Mouse (Mus musculus): Measurements from ENCODE around the gene St3gal3. TPM values are rescaled to one million over a fixed set of nuclear protein-coding genes. Genes with fewer than 3 reads are reported as not detected.

The St3gal3 gene
- total RNA-seq, 1 experiment from 2014 or later, result 4.7 TPM

DNA sequence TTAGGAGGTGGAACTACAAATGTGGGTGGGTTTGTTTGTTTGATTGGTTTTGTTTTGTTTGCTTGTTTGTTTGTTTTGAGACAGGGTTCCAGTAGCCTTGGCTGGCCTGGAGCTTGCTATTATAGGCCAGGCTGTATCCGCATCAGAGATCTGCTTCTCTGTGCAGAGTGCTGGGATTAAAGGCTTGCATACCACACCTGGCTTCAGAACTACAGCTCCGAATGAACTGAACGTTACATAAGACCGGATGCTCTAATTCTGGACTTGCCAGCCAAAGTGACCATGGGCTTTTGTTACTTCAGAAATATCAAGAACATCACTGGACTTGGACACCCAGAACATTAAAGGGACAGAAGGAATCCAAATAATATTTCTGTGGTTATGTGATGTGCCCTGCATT is 98.2 kb downstream of the St3gal3 start:
- no peak for ATAC-seq (replicated peaks; ENCODE audit: insufficient number of reproducible peaks, low FRiP score, low TSS enrichment, poor library complexity, severe bottlenecking)

DNA sequence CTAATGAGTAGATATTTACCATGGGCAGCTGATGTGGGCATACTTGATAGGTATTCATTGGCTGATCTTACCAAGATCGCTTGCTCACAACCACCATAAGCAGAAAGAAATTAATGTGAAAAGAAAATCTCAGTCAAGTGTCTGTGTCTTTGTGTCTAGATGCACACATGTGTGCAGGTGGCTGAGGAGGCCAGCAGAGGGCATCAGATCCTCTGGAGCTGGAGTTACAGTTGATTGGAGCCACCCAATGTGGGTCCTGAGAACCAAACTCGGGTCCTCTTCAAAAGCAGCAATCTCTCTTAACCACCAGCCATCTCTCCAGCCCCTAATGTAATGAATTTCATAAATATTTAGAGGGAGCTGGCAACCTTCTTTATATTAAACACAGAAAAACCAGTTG is 99.6 kb downstream of the St3gal3 start:
- no peak for ATAC-seq (replicated peaks; ENCODE audit: insufficient number of reproducible peaks, low FRiP score, low TSS enrichment, poor library complexity, severe bottlenecking)

DNA sequence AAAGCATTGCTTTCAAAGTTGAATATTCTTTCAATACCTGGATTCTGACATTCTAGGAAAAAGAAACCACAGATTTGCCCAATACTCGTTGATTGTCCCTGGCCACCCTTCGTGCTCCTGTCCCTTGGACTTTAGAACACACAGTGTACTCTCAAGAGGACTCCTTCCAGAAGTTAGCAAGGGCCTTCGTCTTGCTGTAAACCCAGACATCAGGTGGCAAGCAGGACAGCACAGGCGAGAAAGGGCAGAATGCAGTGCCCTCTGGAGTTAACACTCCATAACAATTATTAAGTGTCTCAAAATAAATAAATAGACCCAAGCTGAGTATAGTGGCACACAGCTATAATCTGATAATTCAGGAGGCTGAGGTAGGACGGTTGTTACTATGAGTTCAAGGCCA is 101.7 kb downstream of the St3gal3 start:
- no peak for ATAC-seq (replicated peaks; ENCODE audit: insufficient number of reproducible peaks, low FRiP score, low TSS enrichment, poor library complexity, severe bottlenecking)

DNA sequence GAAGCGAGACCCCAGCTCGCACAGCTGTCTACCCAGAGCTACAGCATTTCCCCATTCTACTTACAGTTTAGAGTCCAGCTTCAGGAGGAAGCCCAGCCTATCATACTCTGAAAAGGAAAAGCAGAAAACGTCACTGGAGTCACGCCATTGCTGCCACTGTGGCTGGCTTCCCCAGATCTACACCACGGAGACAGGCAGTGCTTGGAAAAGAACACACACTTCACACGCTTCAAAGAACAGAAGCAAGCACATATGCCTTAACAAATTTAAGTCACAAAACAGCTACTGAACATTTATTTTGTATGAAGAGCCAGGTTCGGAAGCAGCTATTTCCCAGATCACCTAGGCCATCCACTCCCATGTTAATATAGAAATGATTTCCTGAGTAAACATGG is 102.9 kb downstream of the St3gal3 start:
- ATAC-seq (replicated peaks; ENCODE audit: insufficient number of reproducible peaks, low FRiP score, low TSS enrichment, poor library complexity, severe bottlenecking), result no peak

DNA sequence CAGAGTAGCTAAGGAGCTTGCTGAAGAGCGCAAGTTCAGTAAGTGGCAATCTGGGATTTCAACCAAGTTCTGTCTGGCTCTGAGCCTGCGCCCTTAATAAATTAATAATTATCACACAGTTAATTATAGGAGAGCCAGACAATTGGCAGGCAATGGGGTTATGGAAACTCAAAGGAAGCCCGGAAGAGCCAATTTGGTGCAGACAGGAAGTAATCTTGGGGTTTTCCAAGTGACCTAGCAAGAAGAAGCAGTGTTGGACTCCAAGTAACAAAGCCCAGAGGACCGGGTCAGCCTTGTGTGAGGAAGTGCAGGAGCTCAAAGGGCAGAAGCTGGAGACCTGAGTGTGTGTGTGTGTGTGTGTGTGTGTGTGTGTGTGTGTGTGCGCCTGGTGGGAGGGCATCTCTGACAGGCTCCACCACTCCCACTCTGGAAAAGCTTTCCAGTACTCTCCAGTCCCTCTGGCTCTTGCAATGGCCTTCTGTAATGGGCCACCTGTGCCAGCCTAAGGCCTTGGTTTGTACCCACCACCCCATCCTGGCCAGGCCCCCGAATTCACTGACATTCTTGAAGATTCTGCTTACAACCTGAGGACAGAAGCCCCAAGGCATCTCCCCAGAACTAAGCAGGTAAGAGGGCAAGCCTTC is 103.5 kb downstream of the St3gal3 start:
- no peak for ATAC-seq (replicated peaks; ENCODE audit: insufficient number of reproducible peaks, low FRiP score, low TSS enrichment, poor library complexity, severe bottlenecking)

DNA sequence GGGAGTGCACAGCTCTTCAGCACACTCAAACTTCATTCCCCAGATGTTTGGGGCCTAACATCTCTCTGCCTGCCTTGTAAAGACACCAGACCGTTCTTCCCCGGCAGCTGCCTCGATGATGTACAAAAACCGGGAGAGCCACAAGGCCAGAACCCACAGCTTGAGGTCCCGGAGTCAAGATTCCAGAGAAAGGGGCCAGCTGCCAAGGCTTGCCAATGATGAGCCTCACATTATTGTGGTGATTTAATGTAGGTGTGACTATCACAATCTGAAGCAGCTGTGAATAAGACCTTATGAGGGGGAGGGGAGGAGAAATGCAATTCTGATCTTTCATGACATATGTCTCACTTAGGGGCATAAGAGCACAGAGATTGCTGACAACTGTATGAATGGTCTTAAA is 104.4 kb downstream of the St3gal3 start:
- ATAC-seq (replicated peaks; ENCODE audit: insufficient number of reproducible peaks, low FRiP score, low TSS enrichment, poor library complexity, severe bottlenecking), result no peak

DNA sequence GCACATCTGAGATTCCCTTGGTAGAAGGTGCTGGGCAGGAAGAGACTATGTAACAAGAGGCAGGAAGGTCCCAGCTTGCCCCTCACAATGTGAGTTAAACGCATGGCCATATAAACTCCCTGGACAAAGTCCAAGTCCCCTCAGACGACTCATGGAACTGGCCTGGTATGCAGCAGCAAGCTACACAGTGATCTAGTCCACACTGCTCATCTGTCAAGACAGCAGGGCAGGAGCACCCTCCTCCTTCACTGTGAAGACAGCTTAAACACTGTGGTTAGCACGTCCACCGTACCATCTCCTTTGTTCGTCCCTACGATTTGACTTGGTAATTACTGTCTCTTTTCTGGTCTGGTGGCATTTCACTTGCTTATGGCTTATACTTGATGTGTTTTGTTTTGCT is 104.8 kb downstream of the St3gal3 start:
- no peak for ATAC-seq (replicated peaks; ENCODE audit: insufficient number of reproducible peaks, low FRiP score, low TSS enrichment, poor library complexity, severe bottlenecking)

DNA sequence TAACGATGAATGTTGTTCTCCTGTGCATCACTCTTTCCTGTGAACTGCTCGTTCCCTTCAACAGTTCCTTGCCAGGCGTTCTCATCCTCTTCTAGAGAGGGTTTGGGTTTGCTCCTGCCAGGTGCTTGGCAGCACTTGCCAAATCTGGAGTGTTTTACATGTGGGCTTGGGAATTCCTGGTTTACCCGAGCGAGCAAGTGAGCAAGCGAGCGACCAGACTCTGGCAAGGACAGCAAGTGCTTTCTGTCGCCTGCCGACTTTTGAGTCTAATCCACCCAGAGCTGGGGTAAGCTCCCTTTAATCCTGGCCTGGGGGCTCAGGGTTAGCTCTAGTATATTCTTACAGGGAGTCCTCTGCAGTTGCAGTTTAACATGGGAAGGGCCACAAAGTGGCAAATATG is 105.7 kb downstream of the St3gal3 start:
- ATAC-seq (replicated peaks; ENCODE audit: insufficient number of reproducible peaks, low FRiP score, low TSS enrichment, poor library complexity, severe bottlenecking), result no peak

DNA sequence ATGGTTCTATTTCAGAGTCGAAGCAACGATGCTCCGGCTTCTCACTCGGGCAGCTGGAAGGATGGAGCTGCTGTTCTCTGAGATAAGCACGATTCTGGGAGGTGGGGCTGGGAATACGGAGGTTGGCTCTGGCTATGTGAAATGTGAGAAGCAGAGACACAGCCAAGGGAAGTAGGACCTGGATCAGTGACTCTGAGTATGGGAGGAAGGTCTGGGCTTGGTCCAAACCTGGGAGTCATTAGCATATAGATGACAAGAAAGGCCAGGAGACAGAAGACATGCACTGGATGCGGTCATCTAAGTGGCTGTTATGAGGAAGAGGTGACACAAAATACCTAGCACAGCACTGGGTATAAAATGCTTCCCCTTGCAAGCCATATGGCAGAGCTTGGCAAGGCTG is 108.8 kb downstream of the St3gal3 start:
- ATAC-seq (replicated peaks; ENCODE audit: insufficient number of reproducible peaks, low FRiP score, low TSS enrichment, poor library complexity, severe bottlenecking), result no peak

DNA sequence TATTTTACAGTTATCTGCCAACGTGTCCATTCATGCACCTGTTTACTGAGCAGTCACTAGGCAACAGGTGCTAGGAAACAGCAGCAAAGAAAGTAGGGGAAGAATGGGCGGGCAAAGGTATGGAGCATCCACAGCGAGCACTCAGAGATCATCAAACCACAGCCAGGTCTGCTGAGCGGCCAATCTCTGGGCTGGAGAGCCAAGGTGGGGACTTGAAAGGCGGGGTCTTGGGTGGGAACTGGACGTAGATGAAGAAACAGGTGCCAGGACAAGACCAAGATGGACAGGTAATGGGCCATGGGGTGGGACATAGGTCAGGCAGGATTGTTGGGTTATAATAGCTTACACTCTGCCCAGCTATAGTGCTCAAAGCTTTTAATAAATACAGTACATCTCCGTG is 109.3 kb downstream of the St3gal3 start:
- ATAC-seq (replicated peaks; ENCODE audit: insufficient number of reproducible peaks, low FRiP score, low TSS enrichment, poor library complexity, severe bottlenecking), result no peak

DNA sequence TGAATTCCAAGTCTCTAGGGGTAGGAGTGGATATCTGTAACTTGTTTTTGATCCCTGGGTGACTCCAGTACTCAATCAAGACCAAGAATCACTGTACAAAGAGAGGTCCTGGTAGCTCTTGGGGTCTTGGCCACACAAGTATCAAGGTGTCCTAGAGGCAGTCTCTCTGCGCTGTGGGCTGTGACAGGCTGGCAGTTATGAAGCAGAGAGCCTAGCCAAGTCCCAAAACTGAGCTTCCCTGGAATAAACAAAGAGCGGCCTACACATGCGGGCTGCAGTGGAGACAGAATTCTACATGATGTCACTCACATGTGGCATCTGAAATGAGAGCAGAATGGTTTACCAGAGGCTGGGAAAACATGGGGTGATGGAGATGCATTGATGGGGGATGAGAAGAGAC is 111.9 kb downstream of the St3gal3 start:
- no peak for ATAC-seq (replicated peaks; ENCODE audit: insufficient number of reproducible peaks, low FRiP score, low TSS enrichment, poor library complexity, severe bottlenecking)

DNA sequence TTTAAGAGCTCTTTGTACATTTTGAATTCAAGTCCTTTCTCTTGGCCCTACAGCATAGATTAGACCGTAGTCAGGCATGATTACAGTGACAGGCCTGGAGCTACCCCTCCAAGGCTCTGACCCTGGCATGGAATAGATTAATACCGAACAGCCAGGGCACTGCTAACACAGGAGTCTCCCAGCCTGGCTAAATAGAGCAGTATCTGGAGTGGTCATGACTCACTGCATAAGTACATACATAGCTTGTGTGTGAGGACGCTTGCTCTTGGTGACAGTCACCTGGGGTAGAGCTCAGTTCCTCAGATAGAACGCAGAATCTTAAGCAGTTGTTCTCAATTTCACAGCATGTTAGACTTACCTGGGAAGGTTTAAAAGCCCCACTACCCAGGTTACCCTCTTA is 112.3 kb downstream of the St3gal3 start:
- no peak for ATAC-seq (replicated peaks; ENCODE audit: insufficient number of reproducible peaks, low FRiP score, low TSS enrichment, poor library complexity, severe bottlenecking)

DNA sequence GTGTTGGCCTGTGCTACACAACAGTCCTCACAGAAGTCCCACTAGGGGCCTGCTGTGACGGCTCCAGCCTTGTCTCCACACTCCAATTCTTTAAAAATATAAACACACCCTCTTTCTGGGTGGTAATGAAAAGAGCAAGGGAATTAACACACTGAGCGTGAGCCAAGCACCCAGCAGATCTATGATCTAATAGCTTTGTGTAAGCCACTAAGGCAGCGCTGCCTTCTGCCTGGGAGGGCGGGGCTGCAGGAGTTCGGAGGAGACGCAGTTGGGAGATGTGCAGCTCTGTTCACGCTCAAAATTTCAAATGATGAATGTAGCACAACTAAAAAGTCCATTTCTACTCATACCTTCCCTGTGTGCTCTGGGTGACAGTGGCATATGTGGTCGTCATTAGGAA is 115.1 kb downstream of the St3gal3 start:
- no peak for ATAC-seq (replicated peaks; ENCODE audit: insufficient number of reproducible peaks, low FRiP score, low TSS enrichment, poor library complexity, severe bottlenecking)

DNA sequence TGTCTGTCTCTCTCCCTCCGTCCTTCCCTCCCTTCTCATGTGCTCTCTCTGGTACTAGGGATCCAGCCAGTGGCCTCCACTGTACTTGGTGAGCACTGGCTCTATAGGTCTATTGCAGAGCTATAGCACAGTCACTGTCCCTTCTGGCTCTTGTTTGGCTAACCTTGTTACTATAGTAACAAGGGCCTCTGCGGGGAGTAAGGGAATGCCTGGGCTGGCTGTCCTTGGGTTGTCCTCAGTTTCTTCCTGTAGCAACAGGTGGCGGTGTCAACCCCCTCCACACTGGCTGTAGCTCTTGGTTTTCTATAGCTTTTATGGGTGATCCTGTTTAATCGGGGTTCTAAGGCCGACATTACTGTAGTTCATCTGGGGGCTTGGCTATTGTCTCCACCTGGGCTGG is 115.5 kb downstream of the St3gal3 start:
- ATAC-seq (replicated peaks; ENCODE audit: insufficient number of reproducible peaks, low FRiP score, low TSS enrichment, poor library complexity, severe bottlenecking), result no peak

DNA sequence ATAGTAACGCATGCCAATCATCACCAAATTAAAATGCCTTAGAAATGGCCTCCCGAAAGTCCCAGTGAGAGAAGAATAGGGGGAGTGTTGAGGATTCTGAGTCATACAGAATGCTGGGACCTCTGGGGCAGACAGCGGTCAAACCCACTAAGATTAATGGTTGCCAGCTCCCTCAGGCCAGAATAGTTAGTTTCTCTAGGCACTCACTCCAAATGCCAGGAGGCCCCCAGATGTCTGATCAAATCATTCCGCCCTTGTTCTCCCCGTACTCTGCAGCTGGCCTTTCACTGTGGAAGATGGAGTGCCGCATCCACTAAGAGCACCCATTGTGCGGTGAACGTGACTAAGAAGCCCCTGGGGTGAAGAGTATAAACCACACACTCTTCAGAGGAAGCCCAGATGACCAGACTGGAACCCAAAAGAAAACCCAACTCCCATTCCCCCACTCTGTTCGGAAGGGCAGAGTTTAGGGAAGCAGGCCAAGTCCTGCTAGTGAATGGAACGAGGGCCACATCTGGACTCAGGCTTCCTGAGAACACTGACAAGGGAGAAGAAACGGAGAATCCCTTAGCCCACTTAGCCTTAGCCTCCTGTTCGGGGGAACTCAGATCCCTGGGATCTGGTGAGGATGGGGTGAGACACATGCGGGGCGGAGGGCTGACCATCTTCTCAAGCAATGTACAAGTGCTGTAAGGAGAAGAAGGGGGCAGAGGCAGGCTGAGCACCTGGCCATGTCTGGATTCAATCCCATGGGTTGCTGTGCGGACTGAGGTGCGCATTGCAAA is 117.5 kb downstream of the St3gal3 start:
- ATAC-seq (replicated peaks; ENCODE audit: insufficient number of reproducible peaks, low FRiP score, low TSS enrichment, poor library complexity, severe bottlenecking), result no peak

DNA sequence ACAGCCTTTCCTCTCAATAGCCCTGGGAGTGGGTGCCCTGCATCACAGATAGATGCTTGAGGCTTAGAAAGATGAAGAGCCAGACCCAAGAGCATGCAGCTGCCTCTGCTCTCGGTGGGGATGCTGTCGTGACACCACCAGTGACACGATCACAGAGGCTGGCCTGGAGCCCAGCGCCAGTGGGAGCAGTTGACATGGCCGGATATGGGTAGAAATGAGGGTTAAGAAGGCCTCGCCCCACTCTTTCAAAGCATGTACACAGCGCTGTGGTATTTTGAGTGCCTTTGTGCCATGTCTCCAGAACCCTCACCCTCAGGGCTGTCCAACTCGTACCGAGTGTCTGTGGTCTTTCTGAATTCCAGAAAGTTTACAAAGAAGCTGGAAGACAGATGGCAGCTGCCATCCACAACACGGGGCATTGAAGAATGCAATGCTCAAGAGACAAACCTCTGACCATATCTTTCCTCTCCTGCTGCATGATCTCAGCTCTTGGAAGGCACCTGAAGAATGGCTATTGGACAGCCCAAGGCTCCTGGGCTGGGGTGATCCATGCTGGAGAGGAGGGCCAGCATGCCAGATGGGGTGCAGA is 118.3 kb downstream of the St3gal3 start:
- ATAC-seq (replicated peaks; ENCODE audit: insufficient number of reproducible peaks, low FRiP score, low TSS enrichment, poor library complexity, severe bottlenecking), result no peak

DNA sequence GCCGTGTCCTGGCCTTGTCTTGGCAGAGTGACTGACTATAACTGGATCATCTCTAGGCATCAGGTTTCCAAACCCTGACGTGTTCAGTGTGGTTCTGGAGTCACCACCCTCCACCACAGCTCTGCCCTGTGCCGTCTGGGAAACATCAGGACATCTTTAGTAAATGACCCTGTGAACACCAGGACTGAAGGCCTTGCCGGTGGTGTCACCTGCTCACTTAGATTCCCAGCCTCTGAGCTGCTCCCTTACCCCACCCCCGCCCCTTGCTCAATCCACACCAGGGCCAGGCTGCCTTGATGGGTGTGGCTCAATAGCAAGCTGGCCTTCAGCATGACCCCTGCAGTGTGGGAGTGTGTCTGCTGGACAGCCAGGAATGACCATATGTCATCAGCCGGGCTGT is 119.1 kb downstream of the St3gal3 start:
- no peak for ATAC-seq (replicated peaks; ENCODE audit: insufficient number of reproducible peaks, low FRiP score, low TSS enrichment, poor library complexity, severe bottlenecking)

DNA sequence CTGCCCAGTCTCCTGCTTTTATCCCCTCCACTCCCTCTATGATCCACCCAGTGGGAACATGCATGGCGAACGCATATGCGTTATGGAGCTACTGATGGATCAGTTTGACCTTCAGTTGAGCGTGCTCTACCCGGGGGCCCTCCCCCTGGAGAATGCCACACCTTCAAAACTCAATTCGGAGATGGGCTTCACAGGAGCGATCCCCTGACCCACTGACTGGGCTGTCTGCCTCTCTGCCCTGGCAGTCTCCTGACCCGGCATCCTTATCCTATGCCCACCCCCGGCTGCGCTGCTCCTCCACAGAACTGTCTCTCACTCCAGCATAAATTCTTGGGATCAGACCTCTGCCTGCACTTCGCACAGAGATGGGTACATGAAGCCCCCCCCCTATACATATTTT is 119.6 kb downstream of the St3gal3 start:
- no peak for ATAC-seq (replicated peaks; ENCODE audit: insufficient number of reproducible peaks, low FRiP score, low TSS enrichment, poor library complexity, severe bottlenecking)

DNA sequence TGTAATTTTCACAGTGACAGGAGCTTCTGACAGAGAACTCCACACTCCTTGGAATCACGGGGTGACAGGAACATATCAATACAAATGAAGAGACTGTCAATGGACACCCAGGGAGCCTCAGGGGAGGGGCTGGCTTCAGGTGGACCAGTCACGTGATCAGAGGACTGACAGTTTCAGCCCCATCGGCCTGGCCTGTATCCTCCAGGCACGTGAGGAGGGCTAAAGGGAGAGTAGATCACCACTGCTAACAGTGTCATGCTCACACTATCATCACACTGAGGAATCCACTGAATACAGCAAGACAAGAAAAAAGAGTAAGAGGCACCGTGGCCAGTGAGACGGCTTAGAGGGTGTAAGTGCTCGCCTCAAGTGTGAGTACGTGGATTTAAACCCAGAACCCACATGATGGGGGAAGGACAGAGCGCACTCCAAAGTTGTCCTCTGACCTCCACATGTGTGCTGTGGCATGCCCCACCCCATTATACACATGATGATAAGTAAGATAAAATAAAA is 124.0 kb downstream of the St3gal3 start:
- ATAC-seq (replicated peaks; ENCODE audit: insufficient number of reproducible peaks, low FRiP score, low TSS enrichment, poor library complexity, severe bottlenecking), result no peak

DNA sequence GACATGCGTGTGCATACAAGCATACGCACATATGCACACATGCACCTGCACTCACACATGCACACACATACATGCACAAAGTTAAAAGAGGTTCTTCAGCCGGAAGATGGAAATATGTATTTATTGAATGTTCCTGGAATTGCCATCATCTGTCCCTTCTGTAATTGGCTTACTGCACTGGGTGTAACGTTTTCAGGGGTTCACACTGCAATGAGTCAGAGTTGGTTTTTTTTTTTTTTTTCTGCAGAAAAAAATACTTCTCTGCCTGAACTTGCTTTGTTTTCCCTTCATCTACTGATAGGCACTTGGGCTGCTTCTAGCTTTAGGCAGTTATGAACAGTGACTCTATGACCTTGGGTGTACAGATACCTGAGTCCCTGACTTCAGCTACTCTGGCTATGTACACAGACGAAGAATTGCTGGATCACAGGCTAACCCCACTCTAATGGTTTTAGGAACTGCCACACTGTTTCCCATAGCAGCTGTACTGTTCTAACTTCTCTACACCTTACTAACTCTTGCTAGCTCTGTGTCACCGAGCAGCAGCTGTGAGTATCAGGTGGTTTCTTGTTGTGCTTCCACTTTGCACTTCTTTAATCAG is 126.2 kb downstream of the St3gal3 start:
- no peak for ATAC-seq (replicated peaks; ENCODE audit: insufficient number of reproducible peaks, low FRiP score, low TSS enrichment, poor library complexity, severe bottlenecking)

All from monocyte, adult 5-6 weeks (primary cell).